Mouse (Mus musculus) lung, adult 2 months (tissue): Measurements from ENCODE around the gene Aggf1.

Source experiments
- CTCF ChIP-seq: fragments of 200-500 bp; IDR thresholded peaks from 2 replicates; pipeline ENCODE4 v1.5.1; 2011; ENCODE audit warnings: mild to moderate bottlenecking, low read length, control low read depth; ENCODE audit not compliant: insufficient read depth
- POLR2A ChIP-seq: fragments of 200-500 bp; IDR thresholded peaks from 2 replicates; pipeline ENCODE4 v1.6.1; 2011; ENCODE audit warnings: low read depth, mild to moderate bottlenecking, control low read depth, low read length, borderline replicate concordance; ENCODE audit errors: extremely low read depth

- no peak for TF ChIP-seq POLR2A
- TF ChIP-seq CTCF: peak; percentile 71
These were observed 28.0 kb downstream of the Aggf1 start for GRCm38 (mm10) chr13:95347018-95347696.
